Mouse (Mus musculus) adrenal gland (tissue): ENCODE measurements around the gene Zan.

ENCODE experiments used
- intact Hi-C: fragments of 180-260 bp; cut with DNase I; formaldehyde crosslinking; loops from one replicate; pipeline ENCODE4 v1.15.1; 2025

Zan gene

GRCm38 (mm10) chr5:137334317-137334716 lies 142.5 kb downstream of the Zan start:
- intact Hi-C loops, result loop anchor here (10.0 kb wide), 1 partner anchor 170 kb away; the partner anchor contains the start of gene Pop7

- intact Hi-C loops, result loop anchor here (10.0 kb wide), 1 partner anchor 171 kb away; the partner anchor contains the start of gene Pop7
These were observed 143.2 kb downstream of the Zan start, which contains the start of gene Slc12a9 for GRCm38 (mm10) chr5:137333512-137334174. TSS of gene Slc12a9 (minus strand) at chr5:137333597.

GRCm38 (mm10) chr5:137332857-137333511 lies 143.9 kb downstream of the Zan start:
- intact Hi-C loops, result loop anchor here (10.0 kb wide), 1 partner anchor 172 kb away; the partner anchor contains the start of gene Pop7

- intact Hi-C loops, result loop anchor here (10.0 kb wide), 1 partner anchor 174 kb away; the partner anchor contains the start of gene Pop7
These were observed 146.0 kb downstream of the Zan start for GRCm38 (mm10) chr5:137330910-137331309.
